Mouse (Mus musculus): ENCODE results near the gene Mbip.

The Mbip gene

DNA sequence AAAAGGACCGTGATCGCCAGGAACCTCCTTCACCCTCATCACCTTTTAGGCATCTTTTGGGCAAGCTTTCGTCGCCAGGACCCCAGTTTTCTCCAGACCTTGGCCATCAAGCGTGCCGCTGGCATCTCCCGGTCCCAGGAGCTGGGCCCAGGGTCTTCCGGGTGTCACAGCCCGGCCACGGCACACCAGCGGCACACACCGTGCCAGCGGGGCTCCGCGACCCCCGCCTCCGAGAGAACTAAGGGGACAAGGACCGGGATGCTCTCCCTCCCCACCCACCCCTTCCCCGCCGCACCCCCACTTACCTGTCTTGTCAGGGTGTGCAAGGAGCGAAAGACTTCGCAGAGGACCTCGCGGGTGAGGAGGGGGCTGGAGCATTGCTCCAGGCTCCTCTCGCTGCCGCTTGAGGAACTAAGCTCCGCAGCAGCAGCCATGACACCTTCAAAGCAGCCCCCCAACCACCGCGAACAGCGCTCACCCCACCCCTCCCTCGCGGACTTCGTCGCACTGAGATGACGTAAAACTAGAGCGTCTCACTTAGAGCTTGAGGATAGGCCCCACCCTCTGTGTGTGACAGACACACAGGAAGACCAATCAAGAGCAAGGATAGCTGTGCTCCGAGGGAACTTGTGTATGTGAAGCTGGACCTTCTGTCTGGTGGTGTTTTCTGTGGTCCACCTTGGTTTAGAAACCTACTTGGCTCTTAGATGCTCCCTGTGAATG lies at the start of gene Mbip:
TSS of gene Mbip (minus strand) at position 528 of the 723 bp plus-strand sequence.
- peak; percentile 95 for DNase-seq (ENCODE audit: inconsistent ontology term)

DNA sequence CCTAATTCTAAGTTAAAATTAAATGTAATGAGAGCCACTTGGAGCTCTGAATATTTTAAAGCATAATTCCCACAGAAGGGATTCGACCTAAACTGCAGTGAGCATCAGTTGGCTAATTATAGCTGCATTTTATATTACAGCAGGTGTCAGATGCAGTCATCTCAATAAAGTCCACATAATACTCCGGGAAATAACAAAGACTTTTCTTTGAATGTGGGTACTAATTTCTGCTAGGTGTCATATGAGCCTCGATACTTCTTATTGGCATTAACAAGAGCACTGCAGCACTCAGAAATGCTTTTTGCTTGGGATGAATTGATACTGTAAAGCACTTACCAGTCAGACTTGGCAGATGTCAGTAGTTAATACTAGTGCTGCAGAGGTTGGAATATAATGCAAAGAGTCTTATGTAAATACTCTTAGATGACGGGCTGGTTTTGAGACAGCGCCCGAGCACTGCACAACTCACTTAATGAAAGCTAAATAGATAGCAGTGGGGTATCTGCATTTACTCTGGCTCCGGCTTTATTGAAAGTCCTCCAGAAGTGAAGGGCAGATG lies 42.0 kb upstream of the Mbip start:
- no peak for DNase-seq (ENCODE audit: inconsistent ontology term)

DNA sequence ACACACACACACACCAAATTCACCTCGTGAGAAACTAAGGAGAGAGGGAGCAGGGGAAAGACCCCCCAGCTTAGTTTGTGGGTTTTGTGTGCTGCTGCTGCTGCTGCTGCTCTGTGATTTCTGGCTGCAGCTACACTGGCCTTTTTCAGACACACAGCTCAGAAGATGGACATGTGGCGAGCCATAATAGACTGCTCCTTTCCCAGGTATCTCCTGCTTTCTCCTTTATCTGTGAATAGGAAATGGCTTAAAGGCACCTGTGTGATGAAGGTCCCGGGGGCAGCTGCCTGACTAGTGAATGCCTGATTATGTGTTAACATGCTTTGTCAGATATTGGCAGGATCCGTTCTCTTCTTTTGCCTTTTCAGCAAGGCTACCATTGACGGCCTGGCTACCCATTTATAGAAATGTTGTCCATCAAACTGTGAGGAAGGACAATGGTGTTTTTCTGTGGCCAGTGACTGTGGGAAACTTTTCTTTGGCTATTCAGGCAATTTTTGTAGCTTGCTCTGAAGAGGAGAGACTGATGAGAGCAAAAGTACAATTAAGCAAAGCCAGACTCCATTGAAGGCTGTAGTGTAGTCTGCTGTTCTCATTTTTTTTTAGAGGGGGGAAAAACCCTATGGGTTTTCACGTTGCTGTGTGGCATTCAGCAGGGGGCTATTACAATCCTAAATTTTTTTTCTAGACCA lies 41.4 kb upstream of the Mbip start:
- DNase-seq (ENCODE audit: inconsistent ontology term): no peak

DNA sequence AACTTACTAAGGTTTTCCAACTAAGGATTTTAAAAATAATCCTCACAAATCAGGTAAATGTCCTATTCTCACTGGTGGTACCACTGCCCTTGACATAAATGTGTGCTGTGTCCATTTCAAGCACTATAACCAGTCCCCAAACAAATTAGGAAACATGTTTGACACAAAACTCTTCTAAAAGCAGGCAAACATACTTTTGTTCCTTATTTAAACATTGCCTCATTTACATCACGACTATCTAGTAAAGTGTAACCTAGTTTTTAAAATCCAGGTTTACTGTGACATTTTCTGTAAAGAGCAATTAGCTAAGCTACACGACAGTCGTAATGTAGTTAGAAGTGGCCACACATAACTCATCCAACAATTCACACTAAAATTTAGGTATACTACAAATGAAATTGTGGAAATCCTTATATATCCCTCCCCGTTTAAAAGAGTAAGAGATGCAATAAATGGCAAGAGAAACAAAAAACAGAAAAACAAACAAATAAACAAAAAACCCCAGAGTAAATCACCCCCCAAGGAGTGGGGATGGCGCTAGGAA lies 851 bp downstream of the Mbip start:
- peak; percentile 19 for DNase-seq (ENCODE audit: inconsistent ontology term)

DNA sequence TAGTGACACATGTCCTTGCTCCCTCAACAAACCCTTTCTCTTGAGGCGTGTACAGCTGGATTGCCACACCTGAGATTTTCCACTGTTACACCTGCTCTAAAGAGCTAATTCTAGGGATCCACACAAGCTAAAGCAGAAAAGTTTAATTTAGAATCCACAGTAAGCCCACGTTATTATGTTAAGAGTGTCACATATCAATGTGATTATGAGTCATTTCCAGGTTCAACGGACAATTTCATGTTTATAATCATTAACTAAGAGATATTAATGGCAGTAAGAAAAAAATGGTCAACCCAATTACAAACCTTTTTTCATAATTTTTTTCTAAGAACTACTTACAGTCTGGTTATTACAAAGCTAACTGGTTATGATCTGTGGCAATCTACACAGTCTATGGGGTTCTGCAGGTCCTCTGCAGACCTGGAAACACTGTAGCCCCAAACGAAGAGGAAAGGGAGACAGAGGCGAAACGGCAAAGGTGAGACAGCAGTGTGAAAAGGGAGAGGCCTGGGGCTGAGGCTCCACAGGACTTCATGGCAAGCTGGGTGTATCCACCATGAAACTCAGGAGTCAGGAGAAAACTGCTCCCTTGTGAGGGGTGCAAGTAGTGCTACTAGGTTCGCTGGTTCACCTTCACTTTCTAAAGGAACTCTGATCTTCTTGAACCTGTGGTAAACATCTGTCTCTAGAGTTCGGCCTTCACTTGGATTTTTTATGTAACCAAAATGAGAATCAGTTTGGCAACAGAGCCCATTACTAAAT lies 6.2 kb downstream of the Mbip start:
- DNase-seq (ENCODE audit: inconsistent ontology term): no peak

- DNase-seq (ENCODE audit: inconsistent ontology term): no peak
These were observed 12.2 kb downstream of the Mbip start for GRCm38 (mm10) chr12:56333461-56333860.

GRCm38 (mm10) chr12:56332475-56332874 lies 13.2 kb downstream of the Mbip start:
- DNase-seq (ENCODE audit: inconsistent ontology term): no peak

- DNase-seq (ENCODE audit: inconsistent ontology term): no peak
These were observed 18.2 kb downstream of the Mbip start for GRCm38 (mm10) chr12:56327448-56327998.

- no peak for DNase-seq (ENCODE audit: inconsistent ontology term)
These were observed 19.8 kb downstream of the Mbip start for GRCm38 (mm10) chr12:56325851-56326250.

- no peak for DNase-seq (ENCODE audit: inconsistent ontology term)
These were observed 26.8 kb downstream of the Mbip start for GRCm38 (mm10) chr12:56318941-56319340.

- DNase-seq (ENCODE audit: inconsistent ontology term): no peak
These were observed 27.6 kb downstream of the Mbip start for GRCm38 (mm10) chr12:56318059-56318458.

DNA sequence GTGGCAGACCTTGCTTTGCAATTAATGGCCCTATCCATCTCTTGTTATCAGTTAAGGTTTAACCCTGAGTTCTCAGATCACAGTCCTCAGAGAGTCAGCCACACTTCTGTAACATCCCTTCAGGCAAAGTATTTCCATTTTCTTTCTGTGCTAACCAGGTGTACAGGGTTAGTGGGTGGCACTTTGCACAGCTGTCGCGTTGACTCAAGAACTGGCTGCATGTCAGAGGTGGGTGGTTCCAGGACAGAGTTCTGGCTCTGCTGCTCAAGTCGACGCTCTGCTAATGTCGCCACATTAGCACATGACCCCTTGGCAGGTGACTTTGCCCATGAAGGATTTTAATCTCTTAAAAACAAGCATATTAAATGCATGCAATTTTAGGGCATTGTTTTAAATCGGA lies 39.9 kb downstream of the Mbip start:
- no peak for DNase-seq (ENCODE audit: inconsistent ontology term)

- no peak for DNase-seq (ENCODE audit: inconsistent ontology term)
These were observed 43.2 kb downstream of the Mbip start for GRCm38 (mm10) chr12:56302321-56303017.

GRCm38 (mm10) chr12:56301487-56302293 lies 44.0 kb downstream of the Mbip start:
- peak; percentile 44 for DNase-seq (ENCODE audit: inconsistent ontology term)

DNA sequence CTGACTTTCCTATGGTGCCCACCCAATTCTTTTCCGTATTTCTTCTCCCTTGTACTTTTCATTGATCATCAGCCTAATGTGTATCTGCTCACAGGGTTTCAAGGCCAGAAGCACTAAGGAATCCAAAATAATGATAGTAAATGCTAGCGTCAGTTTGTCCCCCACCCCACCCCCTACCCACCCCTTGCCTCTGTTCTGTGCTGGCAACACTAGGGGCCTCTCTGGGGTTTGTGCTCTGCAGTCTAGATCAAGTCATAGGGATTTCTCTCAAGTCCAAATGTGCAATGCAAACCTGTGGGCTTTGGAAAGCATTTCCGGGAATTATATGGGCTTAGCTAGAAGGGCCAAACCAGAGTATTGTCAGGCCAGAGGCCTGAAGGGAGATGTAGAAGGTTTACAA lies 46.1 kb downstream of the Mbip start:
- DNase-seq (ENCODE audit: inconsistent ontology term): no peak

GRCm38 (mm10) chr12:56298919-56299318 lies 46.8 kb downstream of the Mbip start:
- DNase-seq (ENCODE audit: inconsistent ontology term): peak; percentile 85

DNA sequence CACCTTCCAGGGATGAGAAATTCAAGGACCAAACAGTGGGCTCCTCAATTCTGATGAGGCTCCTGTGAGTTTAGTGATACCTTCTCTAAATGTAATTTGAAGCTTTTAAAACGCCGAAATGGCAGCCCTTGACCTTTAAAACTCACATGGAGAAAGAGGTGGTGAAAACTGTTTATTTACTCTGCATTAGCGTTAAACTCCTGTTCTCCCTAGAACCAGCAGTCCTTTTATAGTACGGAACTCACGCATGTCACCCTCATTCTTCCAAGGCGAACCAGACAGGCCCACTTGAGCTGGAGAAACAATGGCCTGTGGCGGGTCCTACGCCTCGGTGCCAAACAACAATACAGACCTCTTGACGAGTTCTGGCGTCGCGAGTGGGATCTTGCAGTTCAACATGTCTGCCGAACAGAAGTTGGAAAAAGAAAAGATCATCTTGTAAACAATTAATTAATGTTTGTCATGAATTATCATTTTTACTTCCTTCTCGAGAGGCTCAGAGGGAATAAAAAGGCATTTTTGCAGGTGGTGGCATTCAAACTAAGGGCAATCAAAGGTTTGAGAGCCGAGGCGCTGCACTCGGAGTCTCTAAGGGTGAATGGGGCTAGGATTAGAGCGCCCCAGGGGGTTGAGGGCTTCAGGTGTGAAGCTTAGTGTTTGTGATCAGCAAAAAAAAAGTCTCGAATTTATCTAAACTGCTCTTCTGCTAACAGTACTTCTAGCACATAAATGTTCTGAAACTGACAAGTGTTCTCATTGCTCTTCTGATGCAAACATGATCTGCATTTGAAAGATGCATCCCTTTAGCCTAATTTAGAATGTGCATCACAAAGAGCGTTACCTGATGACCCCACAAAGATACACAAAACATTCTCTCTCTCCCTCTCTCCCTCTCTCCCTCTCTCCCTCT lies 47.5 kb downstream of the Mbip start:
- DNase-seq (ENCODE audit: inconsistent ontology term): peak; percentile 30

GRCm38 (mm10) chr12:56297099-56297498 lies 48.6 kb downstream of the Mbip start:
- DNase-seq (ENCODE audit: inconsistent ontology term): no peak

DNA sequence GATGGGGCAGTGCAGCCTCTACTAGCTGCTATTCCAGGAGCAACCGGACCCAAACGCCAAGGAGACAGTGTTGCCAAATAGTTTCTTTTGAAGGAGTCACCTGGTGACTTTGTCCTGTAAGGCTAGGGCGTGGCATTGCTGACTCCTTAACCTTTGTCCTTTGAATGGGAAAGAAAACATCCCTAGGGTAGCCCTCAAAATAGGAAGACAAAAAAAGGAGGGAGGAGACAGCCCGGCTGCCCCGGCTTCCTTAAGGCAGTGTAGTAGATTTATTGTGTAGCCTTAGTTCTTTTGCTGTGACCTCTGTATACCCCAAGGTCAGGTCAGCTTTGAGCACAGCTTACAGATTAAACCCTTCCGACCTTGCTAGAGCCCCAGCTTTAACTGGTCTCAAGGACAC lies 49.2 kb downstream of the Mbip start:
- DNase-seq (ENCODE audit: inconsistent ontology term): no peak

Data from Muller cell, postnatal 12 days (primary cell).